Mouse (Mus musculus) heart, embryonic 14.5 days (tissue): ENCODE measurements around the gene Ccdc73. TPM values are rescaled to one million over a fixed set of nuclear protein-coding genes. Genes with fewer than 3 reads are reported as not detected.
"Not testable (repeated sequence)": the region's sequence is repeated elsewhere in the genome, so short reads cannot be mapped to it uniquely, and the experiment has no call there.

ENCODE experiments used
- ATAC-seq: fragments of 200-750 bp; cut with Nextera tagmentation; 2 replicates; pipeline ENCODE4 v1.8.0; 2017; ENCODE audit warnings: low read depth, moderate TSS enrichment; ENCODE audit not compliant: insufficient number of reproducible peaks, insufficient read depth, low FRiP score
- H3K27ac ChIP-seq, 2 experiments: fragments of 200-500 bp in 1 of 2; fragments of 300-500 bp in 1 of 2; sonication (generic) in 1 of 2; replicated peaks in 1 of 2; 2 replicates each; pipeline ENCODE4 v1.5.1; 2012 to 2014; ENCODE audit warnings: low read depth in 2 of 2, low read length in 2 of 2, control low read depth in 1 of 2, mild to moderate bottlenecking in 1 of 2, mixed read lengths in 1 of 2; ENCODE audit not compliant: control insufficient read depth in 1 of 2, insufficient read depth in 1 of 2
- H3K27me3 ChIP-seq: fragments of 300-500 bp; sonication (generic); 2 replicates; pipeline ENCODE4 v1.6.1; 2014; ENCODE audit warnings: mild to moderate bottlenecking, low read length, control low read depth; ENCODE audit not compliant: control insufficient read depth, insufficient read depth
- H3K36me3 ChIP-seq: fragments of 300-500 bp; sonication (generic); 2 replicates; pipeline ENCODE4 v1.6.1; 2014; ENCODE audit warnings: mild to moderate bottlenecking, control low read depth, low read length, mixed read lengths; ENCODE audit not compliant: control insufficient read depth, insufficient read depth
- H3K4me1 ChIP-seq, 2 experiments: fragments of 200-500 bp in 1 of 2; fragments of 300-500 bp in 1 of 2; sonication (generic) in 1 of 2; 2 replicates each; pipeline ENCODE4 v1.6.1; 2012 to 2014; ENCODE audit warnings: low read length in 2 of 2, control low read depth in 1 of 2, mixed read lengths in 1 of 2; ENCODE audit not compliant: control insufficient read depth in 2 of 2, insufficient read depth in 2 of 2
- H3K4me2 ChIP-seq: fragments of 300-500 bp; sonication (generic); 2 replicates; pipeline ENCODE4 v1.6.1; 2014; ENCODE audit warnings: mild to moderate bottlenecking, low read length
- H3K4me3 ChIP-seq, 2 experiments: fragments of 200-500 bp in 1 of 2; fragments of 300-500 bp in 1 of 2; sonication (generic) in 1 of 2; 2 replicates each; pipeline ENCODE4 v1.5.1; 2012 to 2014; ENCODE audit warnings: low read length in 2 of 2, mild to moderate bottlenecking in 2 of 2, control low read depth in 1 of 2, low read depth in 1 of 2, moderate library complexity in 1 of 2; ENCODE audit not compliant: control insufficient read depth in 1 of 2, insufficient read depth in 1 of 2
- H3K9ac ChIP-seq: fragments of 300-500 bp; sonication (generic); 2 replicates; pipeline ENCODE4 v1.6.1; 2014; ENCODE audit warnings: mild to moderate bottlenecking, low read length
- H3K9me3 ChIP-seq: fragments of 300-500 bp; sonication (generic); 2 replicates; pipeline ENCODE4 v1.6.1; 2016; ENCODE audit warnings: low read length, control low read depth; ENCODE audit not compliant: control insufficient read depth
- WGBS: fragments of 180-500 bp; shearing (Covaris S2); extraction: QIAGEN DNeasy Blood & Tissue Kit; methylation state at CpG from one replicate; pipeline ENCODE4 v1.1.7; 2014; 5-methylcytosine and 5-hydroxymethylcytosine counted together
- polyA plus RNA-seq: library from polyadenylated mRNA; unstranded; fragments of >200 nt; fragmentation: Nextera tagmentation; extraction: Ambion mirVana; gene quantifications from 2 replicates; pipeline ENCODE4 v1.2.1, GENCODE M21; 2014

Gene Ccdc73
- polyA plus RNA-seq = 7.3 and 10.4 TPM in 2 replicates

- Histone ChIP-seq H3K4me1 (peaks cover 0 to 2% of the 10 kb centered on the region in 2 experiments; a peak in 2 of 4 replicates), H3K9ac (no peak within 1 kb of the TSS), H3K27me3 (no peaks in the 10 kb centered on the region), H3K9me3 (peaks cover 9% of the 10 kb centered on the region), H3K27ac (no peak within 1 kb of the TSS), H3K36me3 (no peaks in the 10 kb centered on the region), H3K4me2 (no peak within 1 kb of the TSS), H3K4me3 (no peak within 1 kb of the TSS)
- 58% methylated on average over 13 of the region's 13 CpGs for WGBS
- no peak for ATAC-seq
Observed at GRCm38 (mm10) chr2:104867282-104867855, at the start of gene Ccdc73. Gene Ccdc73, plus strand, starts transcription at chr2:104867805.

- H3K36me3 ChIP-seq, H3K27me3 ChIP-seq, H3K9ac ChIP-seq, H3K4me3 ChIP-seq, H3K9me3 ChIP-seq, H3K27ac ChIP-seq, ATAC-seq, H3K4me2 ChIP-seq: not testable (repeated sequence)
- peaks cover 0 to 14% of the 10 kb centered on the region in 2 experiments; a peak in 1 of 4 replicates for H3K4me1 ChIP-seq
- 84% methylated on average over 3 of the region's 3 CpGs for WGBS
Observed at GRCm38 (mm10) chr2:104818763-104819162, 48.8 kb upstream of the Ccdc73 start.

- Histone ChIP-seq H3K27me3 (no peaks in the 10 kb centered on the region), H3K4me2 (no peak overlapping the region), H3K9me3 (no peaks in the 10 kb centered on the region), H3K4me1 (no peaks in the 10 kb centered on the region), H3K27ac (no peak overlapping the region), H3K36me3 (no peaks in the 10 kb centered on the region), H3K9ac (no peak overlapping the region), H3K4me3 (no peak overlapping the region)
- WGBS = 84% methylated on average over 4 of the region's 4 CpGs
- no peak for ATAC-seq
Observed at GRCm38 (mm10) chr2:104826191-104826590, 41.4 kb upstream of the Ccdc73 start.

GRCm38 (mm10) chr2:104832486-104832885 is 35.1 kb upstream of the Ccdc73 start:
- Histone ChIP-seq H3K4me1 (no peaks in the 10 kb centered on the region), H3K9me3 (no peaks in the 10 kb centered on the region), H3K4me2 (no peak overlapping the region), H3K9ac (no peak overlapping the region), H3K4me3 (no peak overlapping the region), H3K27ac (no peak overlapping the region), H3K27me3 (no peaks in the 10 kb centered on the region), H3K36me3 (no peaks in the 10 kb centered on the region)
- 66% methylated on average over 2 of the region's 2 CpGs for WGBS
- ATAC-seq = no peak

GRCm38 (mm10) chr2:104840974-104841373 is 26.6 kb upstream of the Ccdc73 start:
- Histone ChIP-seq H3K4me3 (no peak overlapping the region), H3K27me3 (no peaks in the 10 kb centered on the region), H3K4me1 (no peaks in the 10 kb centered on the region), H3K36me3 (no peaks in the 10 kb centered on the region), H3K4me2 (no peak overlapping the region), H3K9me3 (no peaks in the 10 kb centered on the region), H3K27ac (no peak overlapping the region), H3K9ac (no peak overlapping the region)
- no peak for ATAC-seq

GRCm38 (mm10) chr2:104841736-104842135 is 25.9 kb upstream of the Ccdc73 start:
- no peaks in the 10 kb centered on the region for H3K27me3 ChIP-seq
- 86% methylated on average over 7 of the region's 7 CpGs for WGBS
- no peaks in the 10 kb centered on the region for H3K9me3 ChIP-seq
- H3K4me1 ChIP-seq = no peaks in the 10 kb centered on the region
- H3K4me2 ChIP-seq = no peak overlapping the region
- no peak overlapping the region for H3K27ac ChIP-seq
- ATAC-seq = no peak
- no peaks in the 10 kb centered on the region for H3K36me3 ChIP-seq
- H3K4me3 ChIP-seq = no peak overlapping the region
- no peak overlapping the region for H3K9ac ChIP-seq

GRCm38 (mm10) chr2:104842559-104842958 is 25.0 kb upstream of the Ccdc73 start:
- Histone ChIP-seq H3K27ac (no peak overlapping the region), H3K9me3 (no peaks in the 10 kb centered on the region), H3K9ac (no peak overlapping the region), H3K4me2 (no peak overlapping the region), H3K4me3 (no peak overlapping the region), H3K36me3 (no peaks in the 10 kb centered on the region), H3K27me3 (no peaks in the 10 kb centered on the region), H3K4me1 (no peaks in the 10 kb centered on the region)
- ATAC-seq = no peak
